ENCODE assay signal across 7 mouse cellular contexts in the genomic region with DNA sequence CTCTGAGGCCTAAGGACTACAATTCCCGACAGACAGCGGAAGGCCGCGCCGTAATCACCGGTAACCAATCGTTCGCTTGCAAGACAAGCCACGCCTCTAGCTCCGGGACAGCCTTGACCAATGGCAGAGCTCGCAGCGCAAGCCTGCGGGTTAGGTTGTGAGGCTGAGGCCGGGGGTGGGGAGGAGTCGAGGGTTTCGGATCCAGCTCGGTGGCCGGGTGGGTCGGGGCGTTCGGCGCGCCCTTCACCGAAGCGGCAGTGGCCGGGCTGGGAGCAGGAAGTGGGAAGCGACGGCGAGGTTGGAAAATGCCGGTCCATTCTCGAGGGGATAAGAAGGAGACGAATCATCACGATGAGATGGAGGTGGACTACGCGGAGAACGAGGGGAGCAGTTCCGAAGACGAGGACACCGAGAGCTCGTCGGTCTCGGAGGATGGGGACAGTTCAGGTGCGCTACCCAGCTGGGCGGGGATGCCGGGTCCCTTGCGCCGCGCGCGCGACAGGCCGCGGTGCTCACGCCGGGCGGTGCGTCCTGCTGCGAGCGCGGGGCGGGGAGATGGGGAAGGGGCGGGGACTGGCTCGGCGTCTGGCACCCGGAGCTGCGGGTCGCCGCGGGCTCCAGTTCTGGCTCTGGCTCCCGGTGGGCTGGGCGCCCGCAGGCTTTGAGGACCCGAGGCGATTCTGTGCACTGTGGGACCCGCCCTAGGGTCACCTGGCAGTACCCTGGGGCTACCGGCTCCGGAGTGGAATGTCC. TPM values are rescaled to one million over a fixed set of nuclear protein-coding genes. Genes with fewer than 3 reads are reported as not detected.
DNase-seq lines count a peak whose midpoint lies in the region; ATAC-seq lines count a peak whose summit lies in the region.

TSS of gene Brms1l (plus strand) at position 126 of the 753 bp plus-strand sequence.

- peak within 1 kb of the TSS; percentile 91 for H3K27ac ChIP-seq in intestine, embryonic 16.5 days (ENCODE audit: low read length)
- peak within 1 kb of the TSS; percentile 74 for H3K27ac ChIP-seq in midbrain, embryonic 11.5 days (ENCODE audit: low read depth, low read length)

- peak; percentile 99 for ATAC-seq in intestine, embryonic 16.5 days
- ATAC-seq in midbrain, embryonic 11.5 days (ENCODE audit: low FRiP score): peak; percentile 99

- under 1% methylated on average over 77 of the region's 77 CpGs for WGBS in intestine, embryonic 16.5 days
- under 1% methylated on average over 68 of the region's 77 CpGs for WGBS in midbrain, embryonic 11.5 days

- peak within 1 kb of the TSS; percentile 80 for H3K9ac ChIP-seq in intestine, embryonic 16.5 days (ENCODE audit: low read depth, low read length)
- H3K9ac ChIP-seq in midbrain, embryonic 11.5 days (ENCODE audit: low read length): peak within 1 kb of the TSS; percentile 81

- no peaks in the 10 kb centered on the region for H3K9me3 ChIP-seq in intestine, embryonic 16.5 days (ENCODE audit: control insufficient read depth, low read length)
- no peaks in the 10 kb centered on the region for H3K9me3 ChIP-seq in midbrain, embryonic 11.5 days (ENCODE audit: control insufficient read depth, low read length)

- peak within 1 kb of the TSS; percentile 84 for H3K4me2 ChIP-seq in intestine, embryonic 16.5 days (ENCODE audit: low read depth, low read length)
- H3K4me2 ChIP-seq in midbrain, embryonic 11.5 days: peak within 1 kb of the TSS; percentile 73

- H3K27me3 ChIP-seq in intestine, embryonic 16.5 days (replicated peaks; ENCODE audit: control insufficient read depth, insufficient read depth, low read length): no peaks in the 10 kb centered on the region
- H3K27me3 ChIP-seq in midbrain, embryonic 11.5 days (ENCODE audit: control insufficient read depth, insufficient read depth, low read length): no peaks in the 10 kb centered on the region

- peaks cover 8% of the 10 kb centered on the region for H3K4me1 ChIP-seq in intestine, embryonic 16.5 days (ENCODE audit: control insufficient read depth, insufficient read depth, low read length)
- H3K4me1 ChIP-seq in midbrain, embryonic 11.5 days (ENCODE audit: control insufficient read depth, insufficient read depth, low read length): peaks cover 5% of the 10 kb centered on the region

- intact Hi-C loops in gastrocnemius, postnatal 36 days (cut with DNase I): no loop called here
- intact Hi-C loops in left cerebral cortex, postnatal 36 days (cut with DNase I): loop anchor here (1.0 to 10.0 kb wide), 2 partner anchors 16 to 332 kb away; no protein-coding TSS in a partner anchor

- peak; percentile 97 for DNase-seq in adrenal gland, adult 2 months
- peak; percentile 96 for DNase-seq in embryo, embryonic 11.5 days (ENCODE audit: low read depth, low spot score)
- peak; percentile 85 to 93 for DNase-seq in gastrocnemius, postnatal 36 days
- DNase-seq in left cerebral cortex, postnatal 36 days (ENCODE audit: low spot score in 2 of 2): peak; percentile 94 to 95
- DNase-seq in midbrain, embryonic 11.5 days (ENCODE audit: low spot score, missing footprints): peak; percentile 98
- peak; percentile 97 for DNase-seq in skeletal muscle tissue, adult 2 months (ENCODE audit: low read depth, low spot score)

- H3K4me3 ChIP-seq in intestine, embryonic 16.5 days (ENCODE audit: low read length): peak within 1 kb of the TSS; percentile 84
- H3K4me3 ChIP-seq in midbrain, embryonic 11.5 days (ENCODE audit: low read depth, low read length): peak within 1 kb of the TSS; percentile 87

- H3K36me3 ChIP-seq in intestine, embryonic 16.5 days (ENCODE audit: control insufficient read depth, insufficient read depth, low read length): no peaks in the 10 kb centered on the region
- H3K36me3 ChIP-seq in midbrain, embryonic 11.5 days (ENCODE audit: control insufficient read depth, insufficient read depth, low read length): no peaks in the 10 kb centered on the region

RNA-seq across cellular contexts. Expression of gene Brms1l, which starts in this region (rescaled TPM):
- total RNA-seq in adrenal gland, adult 2 months (2021): 10 to 100 TPM; 36.3 to 39.8 TPM
- polyA plus RNA-seq in adrenal gland, adult 2 months (2012; rRNA removed): 5.1 and 5.6 TPM in 2 replicates
- 10 to 100 TPM; 12.5 to 20.8 TPM for total RNA-seq in gastrocnemius, postnatal 36 days (2021)
- polyA plus RNA-seq in intestine, embryonic 16.5 days (2015; fragmentation: Nextera tagmentation; extraction: Ambion mirVana): 22.6 and 23.3 TPM in 2 replicates
- total RNA-seq in left cerebral cortex, postnatal 36 days (2021): 10 to 100 TPM; 58.8 to 65.1 TPM
- polyA plus RNA-seq in midbrain, embryonic 11.5 days (2014; fragmentation: Nextera tagmentation; extraction: Ambion mirVana): 36.0 and 39.7 TPM in 2 replicates

Comparison
In these comparisons a context has a peak if more than half of its experiments do, and no peak if none do; other contexts are left out.
1. Peak in every context shown above with its lines: DNase-seq, ATAC-seq, H3K4me3 ChIP-seq and H3K27ac ChIP-seq.